Mouse (Mus musculus) retina, adult 2 months (tissue): ENCODE measurements around the gene Gpr183.

Experiments used
- DNase-seq: peaks from one replicate; pipeline ENCODE4 v3.0.0-alpha.2; 2012; ENCODE audit warnings: low read depth, low spot score

Gene Gpr183

GRCm38 (mm10) chr14:121931594-121931993, 33.4 kb downstream of the Gpr183 start:
- no peak for DNase-seq

GRCm38 (mm10) chr14:121930731-121931383, 34.1 kb downstream of the Gpr183 start:
- no peak for DNase-seq

- no peak for DNase-seq
Measured at GRCm38 (mm10) chr14:121929243-121929951, 35.6 kb downstream of the Gpr183 start.

GRCm38 (mm10) chr14:121928375-121929137, 36.4 kb downstream of the Gpr183 start:
- peak; percentile 23 for DNase-seq

- no peak for DNase-seq
Measured at GRCm38 (mm10) chr14:121927451-121927850, 37.5 kb downstream of the Gpr183 start.

GRCm38 (mm10) chr14:121926901-121927300, 38.1 kb downstream of the Gpr183 start:
- DNase-seq = no peak

- no peak for DNase-seq
Measured at GRCm38 (mm10) chr14:121924876-121925275, 40.1 kb downstream of the Gpr183 start.

- DNase-seq = no peak
Measured at GRCm38 (mm10) chr14:121922731-121923130, 42.3 kb downstream of the Gpr183 start.

- no peak for DNase-seq
Measured at GRCm38 (mm10) chr14:121922016-121922415, 43.0 kb downstream of the Gpr183 start.

GRCm38 (mm10) chr14:121920511-121921124, 44.4 kb downstream of the Gpr183 start:
- no peak for DNase-seq

- no peak for DNase-seq
Measured at GRCm38 (mm10) chr14:121919752-121920151, 45.2 kb downstream of the Gpr183 start.

- no peak for DNase-seq
Measured at GRCm38 (mm10) chr14:121918266-121918665, 46.7 kb downstream of the Gpr183 start.

GRCm38 (mm10) chr14:121916311-121917094, 48.5 kb downstream of the Gpr183 start:
- DNase-seq = no peak

GRCm38 (mm10) chr14:121915621-121916020, 49.4 kb downstream of the Gpr183 start, which contains the start of gene Gpr18:
Gene Gpr18 (minus strand): TSS chr14:121915781.
- no peak for DNase-seq

- DNase-seq = no peak
Measured at GRCm38 (mm10) chr14:121915143-121915542, 49.9 kb downstream of the Gpr183 start.

GRCm38 (mm10) chr14:121912501-121912900, 52.5 kb downstream of the Gpr183 start:
- DNase-seq = no peak

GRCm38 (mm10) chr14:121909868-121910267, 55.1 kb downstream of the Gpr183 start:
- DNase-seq = no peak

- no peak for DNase-seq
Measured at GRCm38 (mm10) chr14:121906992-121907681, 57.9 kb downstream of the Gpr183 start.

GRCm38 (mm10) chr14:121906341-121906991, 58.5 kb downstream of the Gpr183 start:
- no peak for DNase-seq

GRCm38 (mm10) chr14:121904754-121905153, 60.2 kb downstream of the Gpr183 start:
- DNase-seq = no peak
